In the genomic region with DNA sequence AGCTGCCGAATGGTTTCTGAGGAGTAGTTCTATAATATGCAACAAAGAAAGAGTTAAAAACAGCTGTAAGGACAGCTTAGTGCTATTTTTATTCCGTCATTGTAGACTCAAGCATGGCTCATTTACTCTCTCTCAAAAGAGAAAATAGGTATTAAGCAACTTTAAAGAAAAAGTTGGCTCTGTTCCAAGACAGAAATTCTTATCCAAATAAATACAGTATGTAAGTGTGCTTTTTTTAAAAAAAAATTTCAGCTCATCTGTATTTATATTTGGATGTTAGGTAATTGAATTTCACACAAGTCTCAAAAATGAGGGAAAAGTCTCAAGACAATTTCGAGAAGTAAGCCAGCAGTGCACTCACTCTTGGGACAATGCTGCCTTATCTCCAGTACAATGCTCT, we compare ENCODE assay signal across 12 mouse cellular contexts. TPM values are rescaled to one million over a fixed set of nuclear protein-coding genes. Genes with fewer than 3 reads are reported as not detected.
DNase-seq lines count a peak whose midpoint lies in the region; ATAC-seq and TF ChIP-seq lines count a peak whose summit lies in the region.
"Had no signal": no experiment of that assay in that cellular context is flagged by ENCODE, and none has a peak within 500 bp of the region (broad histone marks: within the 10 kb centered on the region; RNA-seq: fewer than 3 reads in every experiment).

No protein-coding gene starts in this region.

- DNase-seq in embryonic facial prominence, embryonic 11.5 days (ENCODE audit: low spot score), result peak; percentile 15
- DNase-seq in embryonic facial prominence, embryonic 10.5 days (ENCODE audit: low spot score), result no peak
- no peak for DNase-seq in hindbrain, embryonic 14.5 days (ENCODE audit: low spot score)
- DNase-seq in stomach, postnatal 0 days (ENCODE audit: low spot score), result no peak
- no peak for DNase-seq in spleen, postnatal 10 days (ENCODE audit: low spot score in 2 of 2)
- DNase-seq in adrenal gland, postnatal 14 days, result no peak
- DNase-seq: cerebellum, adult 11-12 months; cerebellum, postnatal 36 days; gastrocnemius, postnatal 10 days; lung, adult 2 months had no signal

- WGBS in embryonic facial prominence, embryonic 11.5 days, result 40% methylated on average over 3 of the region's 3 CpGs
- 57% methylated on average over 3 of the region's 3 CpGs for WGBS in embryonic facial prominence, embryonic 10.5 days
- 41% methylated on average over 3 of the region's 3 CpGs for WGBS in hindbrain, embryonic 14.5 days
- 32% methylated on average over 3 of the region's 3 CpGs for WGBS in hindbrain, embryonic 16.5 days
- WGBS in stomach, embryonic 14.5 days, result 43% methylated on average over 3 of the region's 3 CpGs
- WGBS in stomach, postnatal 0 days, result 27% methylated on average over 3 of the region's 3 CpGs

- no peaks in the 10 kb centered on the region; the same call in 1 of the 2 replicates for H3K4me1 ChIP-seq in embryonic facial prominence, embryonic 11.5 days (ENCODE audit: control insufficient read depth, insufficient read depth, low read length)
- H3K4me1 ChIP-seq in embryonic facial prominence, embryonic 10.5 days, result peaks cover 22% of the 10 kb centered on the region
- peaks cover 11% of the 10 kb centered on the region; the same call in 1 of the 2 replicates for H3K4me1 ChIP-seq in hindbrain, embryonic 14.5 days (replicated peaks; ENCODE audit: control insufficient read depth, insufficient read depth, low read length)
- peaks cover 16% of the 10 kb centered on the region for H3K4me1 ChIP-seq in hindbrain, embryonic 16.5 days (ENCODE audit: control insufficient read depth, insufficient read depth, low read depth, low read length)
- peaks cover 8% of the 10 kb centered on the region; the same call in 1 of the 2 replicates for H3K4me1 ChIP-seq in stomach, embryonic 14.5 days (ENCODE audit: control insufficient read depth, insufficient read depth, low read length)
- no peaks in the 10 kb centered on the region; the same call in 1 of the 2 replicates for H3K4me1 ChIP-seq in stomach, postnatal 0 days (replicated peaks; ENCODE audit: control insufficient read depth, insufficient read depth)

- TF ChIP-seq CTCF in stomach, postnatal 0 days (IDR thresholded peaks at IDR 0.05; ENCODE audit: low read depth), result no peak

- H3K27me3 ChIP-seq in embryonic facial prominence, embryonic 11.5 days (ENCODE audit: control insufficient read depth, insufficient read depth, low read length), result peaks cover 18% of the 10 kb centered on the region
- peaks cover 72% of the 10 kb centered on the region for H3K27me3 ChIP-seq in embryonic facial prominence, embryonic 10.5 days (replicated peaks; ENCODE audit: low read depth, poor library complexity, severe bottlenecking)
- peaks cover 60% of the 10 kb centered on the region for H3K27me3 ChIP-seq in hindbrain, embryonic 14.5 days (ENCODE audit: control insufficient read depth, insufficient read depth, low read length)
- peaks cover 19% of the 10 kb centered on the region for H3K27me3 ChIP-seq in hindbrain, embryonic 16.5 days (replicated peaks; ENCODE audit: control insufficient read depth, insufficient read depth, low read length)
- H3K27me3 ChIP-seq in stomach, embryonic 14.5 days (ENCODE audit: control insufficient read depth, insufficient read depth, low read length), result 0 out of 2 replicates have a peak, but pooled peaks cover 4% of the 10 kb centered on the region
- H3K27me3 ChIP-seq in stomach, postnatal 0 days (ENCODE audit: control insufficient read depth, insufficient read depth, low read length), result no peaks in the 10 kb centered on the region; the same call in 1 of the 2 replicates

- no peak overlapping the region for H3K4me2 ChIP-seq in embryonic facial prominence, embryonic 11.5 days (ENCODE audit: low read depth, low read length)
- H3K4me2 ChIP-seq in hindbrain, embryonic 14.5 days (replicated peaks), result 0 out of 2 replicates have a peak overlapping the region, but pooled peaks have one; percentile 15
- H3K4me2 ChIP-seq in hindbrain, embryonic 16.5 days (ENCODE audit: low read length), result no peak overlapping the region
- H3K4me2 ChIP-seq in stomach, embryonic 14.5 days (replicated peaks; ENCODE audit: low read depth, low read length), result 0 out of 2 replicates have a peak overlapping the region, but pooled peaks have one; percentile 6
- no peak overlapping the region for H3K4me2 ChIP-seq in stomach, postnatal 0 days (replicated peaks; ENCODE audit: low read depth)

- no peak overlapping the region for H3K9ac ChIP-seq in embryonic facial prominence, embryonic 11.5 days (replicated peaks; ENCODE audit: low read length)
- H3K9ac ChIP-seq in hindbrain, embryonic 14.5 days, result no peak overlapping the region
- H3K9ac ChIP-seq in hindbrain, embryonic 16.5 days (ENCODE audit: low read depth, low read length), result no peak overlapping the region
- no peak overlapping the region for H3K9ac ChIP-seq in stomach, embryonic 14.5 days (replicated peaks; ENCODE audit: low read depth, low read length)
- H3K9ac ChIP-seq in stomach, postnatal 0 days (ENCODE audit: low read length), result no peak overlapping the region

- H3K36me3 ChIP-seq in embryonic facial prominence, embryonic 11.5 days (replicated peaks; ENCODE audit: control insufficient read depth, insufficient read depth, low read depth, low read length), result no peaks in the 10 kb centered on the region
- no peaks in the 10 kb centered on the region for H3K36me3 ChIP-seq in embryonic facial prominence, embryonic 10.5 days (replicated peaks)
- H3K36me3 ChIP-seq in hindbrain, embryonic 14.5 days (replicated peaks; ENCODE audit: control insufficient read depth, insufficient read depth), result no peaks in the 10 kb centered on the region
- no peaks in the 10 kb centered on the region for H3K36me3 ChIP-seq in hindbrain, embryonic 16.5 days (ENCODE audit: control insufficient read depth, insufficient read depth, low read length)
- no peaks in the 10 kb centered on the region for H3K36me3 ChIP-seq in stomach, embryonic 14.5 days (ENCODE audit: control insufficient read depth, insufficient read depth, low read length)
- H3K36me3 ChIP-seq in stomach, postnatal 0 days (ENCODE audit: control insufficient read depth, insufficient read depth, low read length), result no peaks in the 10 kb centered on the region

- no peaks in the 10 kb centered on the region for H3K9me3 ChIP-seq in embryonic facial prominence, embryonic 11.5 days (replicated peaks; ENCODE audit: control insufficient read depth, low read length)
- H3K9me3 ChIP-seq in embryonic facial prominence, embryonic 10.5 days, result no peaks in the 10 kb centered on the region
- H3K9me3 ChIP-seq in hindbrain, embryonic 14.5 days (ENCODE audit: control insufficient read depth, low read length), result no peaks in the 10 kb centered on the region
- H3K9me3 ChIP-seq in hindbrain, embryonic 16.5 days (ENCODE audit: control insufficient read depth, low read length), result no peaks in the 10 kb centered on the region
- H3K9me3 ChIP-seq in stomach, embryonic 14.5 days (ENCODE audit: control insufficient read depth, low read depth, low read length), result no peaks in the 10 kb centered on the region
- H3K9me3 ChIP-seq in stomach, postnatal 0 days (ENCODE audit: control insufficient read depth, low read length), result no peaks in the 10 kb centered on the region

- no peak overlapping the region for H3K4me3 ChIP-seq in embryonic facial prominence, embryonic 11.5 days (ENCODE audit: low read depth, low read length)
- no peak overlapping the region for H3K4me3 ChIP-seq in embryonic facial prominence, embryonic 10.5 days
- no peak overlapping the region for H3K4me3 ChIP-seq in hindbrain, embryonic 14.5 days (replicated peaks; ENCODE audit: low read length)
- H3K4me3 ChIP-seq in hindbrain, embryonic 16.5 days (ENCODE audit: low read length), result no peak overlapping the region
- peak overlapping the region; percentile 44; the same call in 1 of the 2 replicates for H3K4me3 ChIP-seq in stomach, embryonic 14.5 days (ENCODE audit: low read depth, low read length)
- no peak overlapping the region for H3K4me3 ChIP-seq in stomach, postnatal 0 days (ENCODE audit: low read depth, low read length)

- TF ChIP-seq EP300 in stomach, postnatal 0 days (optimal IDR thresholded peaks at IDR 0.05), result no peak

- no peak overlapping the region for H3K27ac ChIP-seq in embryonic facial prominence, embryonic 11.5 days (replicated peaks; ENCODE audit: low read depth, low read length)
- H3K27ac ChIP-seq in embryonic facial prominence, embryonic 10.5 days (replicated peaks), result no peak overlapping the region
- H3K27ac ChIP-seq in hindbrain, embryonic 14.5 days, result no peak overlapping the region
- H3K27ac ChIP-seq in hindbrain, embryonic 16.5 days (ENCODE audit: low read depth, low read length), result no peak overlapping the region
- no peak overlapping the region for H3K27ac ChIP-seq in stomach, embryonic 14.5 days (ENCODE audit: low read length)
- H3K27ac ChIP-seq in stomach, postnatal 0 days (replicated peaks), result no peak overlapping the region

- no peak for ATAC-seq in embryonic facial prominence, embryonic 11.5 days (replicated peaks; ENCODE audit: insufficient number of reproducible peaks, low FRiP score, low TSS enrichment, low read depth)
- no peak for ATAC-seq in hindbrain, embryonic 14.5 days (ENCODE audit: low FRiP score)
- ATAC-seq in hindbrain, embryonic 16.5 days, result no peak
- no peak for ATAC-seq in stomach, embryonic 14.5 days (ENCODE audit: insufficient number of reproducible peaks, insufficient read depth, low FRiP score, low read depth)
- no peak for ATAC-seq in stomach, postnatal 0 days (ENCODE audit: low FRiP score, low TSS enrichment)

RNA-seq across cellular contexts. Expression of gene Pthlh, which starts 2.4 kb away (rescaled TPM):
- polyA plus RNA-seq in embryonic facial prominence, embryonic 11.5 days (2014; fragmentation: Nextera tagmentation; extraction: Ambion mirVana), result 2.8 and 4.1 TPM in 2 replicates
- polyA plus RNA-seq in embryonic facial prominence, embryonic 10.5 days (2016; fragmentation: Nextera tagmentation; extraction: Ambion mirVana), result 0.99 and 1.4 TPM in 2 replicates
- 3.2 and 4.3 TPM in 2 replicates for polyA plus RNA-seq in hindbrain, embryonic 14.5 days (2014; fragmentation: Nextera tagmentation; extraction: Ambion mirVana)
- 3.9 and 4.4 TPM in 2 replicates for polyA plus RNA-seq in hindbrain, embryonic 16.5 days (2015; fragmentation: Nextera tagmentation; extraction: Ambion mirVana)
- polyA plus RNA-seq in stomach, embryonic 14.5 days (2014; fragmentation: Nextera tagmentation; extraction: Ambion mirVana), result 3.0 and 4.0 TPM in 2 replicates
- polyA plus RNA-seq in stomach, postnatal 0 days (2015; fragmentation: Nextera tagmentation; extraction: Ambion mirVana), result 4.1 and 5.7 TPM in 2 replicates
- 0.56 and 1.1 TPM in 2 replicates for total RNA-seq in adrenal gland, postnatal 14 days (2021)

Comparison
In these comparisons a context has a peak if more than half of its experiments do, and no peak if none do; other contexts are left out.
1. H3K4me2 ChIP-seq: peak in hindbrain, embryonic 14.5 days (single experiment) and stomach, embryonic 14.5 days (single experiment); none in embryonic facial prominence, embryonic 11.5 days (single experiment), hindbrain, embryonic 16.5 days (single experiment) and stomach, postnatal 0 days (single experiment).